Mouse (Mus musculus) olfactory bulb, adult 2 months (tissue): ENCODE measurements around the gene Spty2d1.

Experiments
- CTCF ChIP-seq: fragments of 200-500 bp; IDR thresholded peaks from 2 replicates; pipeline ENCODE4 v1.5.1; 2012; ENCODE audit warnings: low read depth, mild to moderate bottlenecking, low read length, moderate library complexity; ENCODE audit not compliant: insufficient read depth
- POLR2A ChIP-seq: fragments of 200-500 bp; IDR thresholded peaks from 2 replicates; pipeline ENCODE4 v1.6.1; 2012; ENCODE audit warnings: mild to moderate bottlenecking, low read depth, low read length, moderate library complexity; ENCODE audit not compliant: insufficient read depth

DNA sequence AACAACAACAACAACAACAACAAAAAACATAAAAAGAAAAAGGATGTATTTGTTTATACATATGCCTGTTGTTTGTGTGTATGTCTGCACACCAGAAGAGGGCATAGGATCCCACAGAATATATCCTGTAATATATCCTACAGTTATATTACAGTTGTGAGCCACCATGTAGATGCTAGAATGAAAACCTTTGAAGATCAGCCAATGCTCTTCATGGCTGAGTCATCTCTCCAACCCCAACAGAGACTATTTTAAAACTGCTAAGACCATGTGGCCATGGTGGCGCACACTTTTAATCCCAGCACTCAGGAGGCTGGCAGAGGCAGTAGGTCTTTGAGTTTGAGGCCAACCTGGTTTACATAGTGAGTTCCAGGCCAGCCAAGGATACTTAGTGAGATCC is 19.3 kb upstream of the Spty2d1 start:
- TF ChIP-seq CTCF (no peak), POLR2A (no peak)
